Mouse (Mus musculus) embryonic facial prominence, embryonic 15.5 days (tissue): ENCODE measurements around the gene Gucd1. TPM values are rescaled to one million over a fixed set of nuclear protein-coding genes. Genes with fewer than 3 reads are reported as not detected.
"Not testable (repeated sequence)": the region's sequence is repeated elsewhere in the genome, so short reads cannot be mapped to it uniquely, and the experiment has no call there.

Experiments
- ATAC-seq: fragments of 200-750 bp; cut with Nextera tagmentation; 2 replicates; pipeline ENCODE4 v1.8.0; 2017; ENCODE audit warnings: low read depth, moderate TSS enrichment; ENCODE audit not compliant: insufficient number of reproducible peaks, low FRiP score, low TSS enrichment
- H3K27ac ChIP-seq: fragments of 300-500 bp; sonication (generic); replicated peaks from 2 replicates; pipeline ENCODE4 v1.5.1; 2015; ENCODE audit warnings: mild to moderate bottlenecking, inconsistent platforms
- H3K27me3 ChIP-seq: fragments of 300-500 bp; sonication (generic); 2 replicates; pipeline ENCODE4 v1.6.1; 2015; ENCODE audit warnings: inconsistent platforms
- H3K36me3 ChIP-seq: fragments of 300-500 bp; sonication (generic); 2 replicates; pipeline ENCODE4 v1.6.1; 2015; ENCODE audit warnings: mild to moderate bottlenecking, inconsistent platforms
- H3K4me1 ChIP-seq: fragments of 300-500 bp; sonication (generic); 2 replicates; pipeline ENCODE4 v1.6.1; 2015; ENCODE audit warnings: inconsistent platforms
- H3K4me2 ChIP-seq: fragments of 300-500 bp; sonication (generic); replicated peaks from 2 replicates; pipeline ENCODE4 v1.6.1; 2015; ENCODE audit warnings: mild to moderate bottlenecking, inconsistent platforms
- H3K4me3 ChIP-seq: fragments of 300-500 bp; sonication (generic); replicated peaks from 2 replicates; pipeline ENCODE4 v1.5.1; 2015; ENCODE audit warnings: mild to moderate bottlenecking, inconsistent platforms
- H3K9ac ChIP-seq: fragments of 300-500 bp; sonication (generic); 2 replicates; pipeline ENCODE4 v1.6.1; 2015; ENCODE audit warnings: inconsistent platforms
- H3K9me3 ChIP-seq: fragments of 300-500 bp; sonication (generic); replicated peaks from 2 replicates; pipeline ENCODE4 v1.6.1; 2016; ENCODE audit warnings: inconsistent platforms
- WGBS: fragments of 180-500 bp; shearing (Covaris S2); methylation state at CpG from one replicate; pipeline ENCODE4 v1.1.7; 2015; 5-methylcytosine and 5-hydroxymethylcytosine counted together
- polyA plus RNA-seq: library from polyadenylated mRNA; unstranded; fragments of >200 nt; fragmentation: Nextera tagmentation; extraction: Ambion mirVana; gene quantifications from 2 replicates; pipeline ENCODE4 v1.2.1, GENCODE M21; 2015

Gene Gucd1
- polyA plus RNA-seq, 1 experiment from 2014 or later, result 26.3 TPM

- no peak overlapping the region for H3K9ac ChIP-seq
- H3K27ac ChIP-seq, result no peak overlapping the region
- WGBS, result 75% methylated on average over 5 of the region's 5 CpGs
- H3K27me3 ChIP-seq, result no peaks in the 10 kb centered on the region
- H3K4me2 ChIP-seq, result no peak overlapping the region
- no peak overlapping the region for H3K4me3 ChIP-seq
- no peaks in the 10 kb centered on the region for H3K9me3 ChIP-seq
- H3K36me3 ChIP-seq, result peaks cover 43% of the 10 kb centered on the region
- H3K4me1 ChIP-seq, result no peaks in the 10 kb centered on the region
- ATAC-seq, result no peak
These were observed 18.4 kb upstream of the Gucd1 start for GRCm38 (mm10) chr10:75536123-75536522.

- Histone ChIP-seq H3K9ac (no peak overlapping the region), H3K36me3 (peaks cover 43% of the 10 kb centered on the region), H3K4me1 (no peaks in the 10 kb centered on the region), H3K4me3 (no peak overlapping the region), H3K9me3 (no peaks in the 10 kb centered on the region), H3K27ac (no peak overlapping the region), H3K27me3 (no peaks in the 10 kb centered on the region), H3K4me2 (no peak overlapping the region)
- ATAC-seq, result no peak
- 84% methylated on average over 2 of the region's 2 CpGs for WGBS
These were observed 17.7 kb upstream of the Gucd1 start for GRCm38 (mm10) chr10:75535423-75535822.

DNA sequence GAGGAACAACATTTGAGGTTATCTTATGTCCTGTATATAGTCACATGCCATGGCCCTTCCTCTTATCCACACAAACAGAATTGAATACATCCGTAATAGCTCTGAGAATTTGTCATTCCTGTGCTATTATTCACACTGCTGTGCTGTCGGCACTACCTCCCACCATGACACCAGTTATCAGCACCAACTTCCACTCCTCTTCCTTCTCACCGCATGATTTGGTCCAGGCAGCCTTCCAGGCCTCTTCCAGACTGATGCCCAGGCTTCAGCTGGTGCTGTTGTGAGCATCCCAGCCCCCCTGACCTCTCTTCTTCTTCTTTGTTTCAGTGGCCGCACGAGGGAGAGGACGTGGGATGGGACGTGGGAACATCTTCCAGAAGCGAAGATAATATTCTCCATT is 17.2 kb upstream of the Gucd1 start:
- 91% methylated on average over 8 of the region's 8 CpGs for WGBS
- Histone ChIP-seq H3K36me3 (peaks cover 43% of the 10 kb centered on the region), H3K4me2 (no peak overlapping the region), H3K4me1 (no peaks in the 10 kb centered on the region), H3K27me3 (no peaks in the 10 kb centered on the region), H3K4me3 (no peak overlapping the region), H3K9ac (no peak overlapping the region), H3K9me3 (no peaks in the 10 kb centered on the region), H3K27ac (no peak overlapping the region)
- no peak for ATAC-seq

- Histone ChIP-seq H3K9ac (no peak overlapping the region), H3K27me3 (no peaks in the 10 kb centered on the region), H3K4me2 (no peak overlapping the region), H3K27ac (no peak overlapping the region), H3K4me3 (no peak overlapping the region), H3K9me3 (no peaks in the 10 kb centered on the region), H3K4me1 (no peaks in the 10 kb centered on the region), H3K36me3 (peaks cover 44% of the 10 kb centered on the region)
- 95% methylated on average over 8 of the region's 8 CpGs for WGBS
- no peak for ATAC-seq
These were observed 16.4 kb upstream of the Gucd1 start for GRCm38 (mm10) chr10:75534216-75534615.

- WGBS, result 81% methylated on average over 9 of the region's 9 CpGs
- ATAC-seq, result no peak
- no peaks in the 10 kb centered on the region for H3K27me3 ChIP-seq
- H3K4me3 ChIP-seq, result no peak overlapping the region
- H3K4me1 ChIP-seq, result no peaks in the 10 kb centered on the region
- peaks cover 52% of the 10 kb centered on the region for H3K36me3 ChIP-seq
- no peaks in the 10 kb centered on the region for H3K9me3 ChIP-seq
- no peak overlapping the region for H3K9ac ChIP-seq
- H3K4me2 ChIP-seq, result no peak overlapping the region
- no peak overlapping the region for H3K27ac ChIP-seq
These were observed 13.8 kb upstream of the Gucd1 start for GRCm38 (mm10) chr10:75531532-75532090.

DNA sequence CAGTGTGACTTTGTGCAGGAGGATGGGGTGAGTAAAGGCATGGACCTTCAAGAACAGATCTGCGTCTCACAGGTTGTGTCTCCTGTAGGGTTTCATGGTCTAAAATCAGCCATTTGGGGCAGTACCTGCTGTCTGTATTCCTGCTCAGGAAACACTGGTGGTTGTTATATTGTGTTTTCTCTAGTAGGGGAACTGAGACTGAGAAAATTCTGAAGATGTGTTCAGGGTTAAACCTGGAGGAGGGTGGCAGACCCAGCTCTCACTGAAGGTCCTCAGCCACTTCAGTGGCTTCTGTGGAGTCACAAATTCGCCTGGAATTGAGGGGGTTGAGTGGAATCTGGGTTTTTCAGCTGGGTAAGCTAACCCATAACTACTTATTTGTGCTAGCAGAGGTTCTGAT is 12.6 kb upstream of the Gucd1 start:
- Histone ChIP-seq H3K4me1 (no peaks in the 10 kb centered on the region), H3K36me3 (peaks cover 49% of the 10 kb centered on the region), H3K4me2 (no peak overlapping the region), H3K4me3 (no peak overlapping the region), H3K9me3 (no peaks in the 10 kb centered on the region), H3K27ac (no peak overlapping the region), H3K9ac (no peak overlapping the region), H3K27me3 (no peaks in the 10 kb centered on the region)
- no peak for ATAC-seq
- WGBS, result 92% methylated on average over 2 of the region's 2 CpGs

DNA sequence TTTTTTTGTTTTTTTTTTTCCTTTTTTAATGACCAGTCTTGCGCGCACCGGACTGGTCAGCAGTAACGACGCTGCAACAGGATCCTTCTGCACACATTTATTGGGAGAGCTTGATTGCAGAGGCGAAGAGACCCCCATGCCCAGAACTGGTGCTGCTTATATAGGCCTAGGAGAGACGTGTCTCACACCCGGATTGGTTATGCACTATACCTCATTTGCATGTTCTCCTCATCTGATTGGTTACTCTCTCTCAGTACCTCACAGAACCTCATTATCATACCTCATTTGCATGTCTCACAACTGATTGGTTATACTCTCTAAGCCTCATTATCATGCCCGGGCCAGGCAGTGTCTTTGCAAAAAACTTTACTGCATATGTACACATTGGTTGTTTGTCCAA is 7.7 kb upstream of the Gucd1 start:
- H3K4me3 ChIP-seq, H3K27me3 ChIP-seq, H3K9ac ChIP-seq, H3K9me3 ChIP-seq, H3K4me2 ChIP-seq, H3K27ac ChIP-seq, ATAC-seq: not testable (repeated sequence)
- H3K4me1 ChIP-seq, result peaks cover 12% of the 10 kb centered on the region
- H3K36me3 ChIP-seq, result peaks cover 55% of the 10 kb centered on the region
- WGBS, result 93% methylated on average over 9 of the region's 9 CpGs

DNA sequence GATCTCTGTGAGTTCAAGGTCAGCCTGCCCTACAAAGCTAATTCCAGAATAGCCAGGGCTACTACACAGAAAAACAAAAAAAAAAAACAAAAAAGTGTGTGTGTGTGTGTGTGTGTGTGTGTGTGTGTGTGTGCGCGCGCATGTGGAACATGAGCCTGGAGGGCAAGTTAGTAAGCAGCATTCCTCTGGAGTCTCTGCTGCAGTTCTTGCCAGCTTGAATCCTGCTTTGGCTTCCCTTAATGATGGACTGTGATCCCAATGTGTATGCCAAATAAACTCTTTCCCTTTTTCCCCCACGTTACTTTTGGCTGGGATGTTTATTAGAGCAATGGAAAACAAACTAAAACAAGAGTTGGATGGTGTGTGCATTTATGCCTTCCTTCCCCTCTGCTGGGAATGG is 3.9 kb upstream of the Gucd1 start:
- no peak for ATAC-seq

GRCm38 (mm10) chr10:75520581-75520980 is 2.8 kb upstream of the Gucd1 start:
- Histone ChIP-seq H3K4me2 (no peak overlapping the region), H3K4me3 (no peak overlapping the region), H3K9ac (no peak overlapping the region), H3K27ac (no peak overlapping the region), H3K27me3 (no peaks in the 10 kb centered on the region), H3K9me3 (no peaks in the 10 kb centered on the region), H3K4me1 (peaks cover 34% of the 10 kb centered on the region), H3K36me3 (peaks cover 49% of the 10 kb centered on the region)
- no peak for ATAC-seq
- WGBS, result 91% methylated on average over 5 of the region's 5 CpGs

More for the DNA sequence above, 3.9 kb upstream of the Gucd1 start:
- 83% methylated on average over 4 of the region's 4 CpGs for WGBS
- no peak overlapping the region for H3K9ac ChIP-seq
- peaks cover 24% of the 10 kb centered on the region for H3K4me1 ChIP-seq
- peaks cover 57% of the 10 kb centered on the region for H3K36me3 ChIP-seq
- H3K27ac ChIP-seq, result no peak overlapping the region
- no peaks in the 10 kb centered on the region for H3K27me3 ChIP-seq
- no peak overlapping the region for H3K4me2 ChIP-seq
- H3K4me3 ChIP-seq, result no peak overlapping the region
- no peaks in the 10 kb centered on the region for H3K9me3 ChIP-seq

- peaks cover 31% of the 10 kb centered on the region for H3K36me3 ChIP-seq
- peak; percentile 98 for ATAC-seq
- no peaks in the 10 kb centered on the region for H3K27me3 ChIP-seq
- WGBS, result 1% methylated on average over 49 of the region's 52 CpGs
- peak within 1 kb of the TSS; percentile 96 for H3K4me3 ChIP-seq
- H3K4me2 ChIP-seq, result peak within 1 kb of the TSS; percentile 81
- H3K9ac ChIP-seq, result peak within 1 kb of the TSS; percentile 99
- no peaks in the 10 kb centered on the region for H3K9me3 ChIP-seq
- H3K27ac ChIP-seq, result peak within 1 kb of the TSS; percentile 97
- peaks cover 39% of the 10 kb centered on the region for H3K4me1 ChIP-seq
These were observed 557 bp downstream of the Gucd1 start, which contains the start of gene Snrpd3 for GRCm38 (mm10) chr10:75517073-75517757. Gene Snrpd3 (plus strand): TSS chr10:75517551.

DNA sequence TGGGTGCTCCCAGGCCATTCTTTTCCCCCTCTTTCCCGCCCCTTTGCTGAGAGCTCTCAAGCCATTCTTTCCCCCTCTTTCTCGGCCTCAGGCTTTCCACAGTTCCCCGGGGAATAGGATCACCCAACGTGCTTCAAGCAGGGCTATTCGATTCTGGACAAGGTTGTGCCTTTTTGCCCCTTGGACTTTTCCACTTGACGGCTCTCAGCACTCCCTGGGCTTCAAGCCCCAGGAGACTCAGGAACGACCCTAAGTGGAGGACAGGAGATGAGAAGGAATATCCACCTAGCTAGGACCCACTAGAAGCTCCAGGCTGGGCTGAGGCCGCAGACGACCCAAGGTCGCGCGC is 1.1 kb downstream of the Gucd1 start:
- H3K9ac ChIP-seq, result peak overlapping the region; percentile 99
- H3K9me3 ChIP-seq, result no peaks in the 10 kb centered on the region
- WGBS, result under 1% methylated on average over 12 of the region's 12 CpGs
- peak overlapping the region; percentile 96 for H3K4me3 ChIP-seq
- peak overlapping the region; percentile 97 for H3K27ac ChIP-seq
- peak overlapping the region; percentile 81 for H3K4me2 ChIP-seq
- no peaks in the 10 kb centered on the region for H3K27me3 ChIP-seq
- H3K4me1 ChIP-seq, result peaks cover 37% of the 10 kb centered on the region
- ATAC-seq, result no peak
- peaks cover 32% of the 10 kb centered on the region for H3K36me3 ChIP-seq
